Mouse (Mus musculus) bone marrow, adult 2 months (tissue): ENCODE data around the gene Scn3a.

ENCODE experiments used
- CTCF ChIP-seq: fragments of 200-500 bp; IDR thresholded peaks from 2 replicates; pipeline ENCODE4 v1.5.1; 2011; ENCODE audit warnings: low read length, control low read depth; ENCODE audit not compliant: control insufficient read depth, insufficient read depth
- POLR2A ChIP-seq: fragments of 200-500 bp; IDR thresholded peaks from 2 replicates; pipeline ENCODE4 v1.6.1; 2011; ENCODE audit warnings: low read depth, mild to moderate bottlenecking, control low read depth, low read length, borderline replicate concordance; ENCODE audit not compliant: control insufficient read depth

DNA sequence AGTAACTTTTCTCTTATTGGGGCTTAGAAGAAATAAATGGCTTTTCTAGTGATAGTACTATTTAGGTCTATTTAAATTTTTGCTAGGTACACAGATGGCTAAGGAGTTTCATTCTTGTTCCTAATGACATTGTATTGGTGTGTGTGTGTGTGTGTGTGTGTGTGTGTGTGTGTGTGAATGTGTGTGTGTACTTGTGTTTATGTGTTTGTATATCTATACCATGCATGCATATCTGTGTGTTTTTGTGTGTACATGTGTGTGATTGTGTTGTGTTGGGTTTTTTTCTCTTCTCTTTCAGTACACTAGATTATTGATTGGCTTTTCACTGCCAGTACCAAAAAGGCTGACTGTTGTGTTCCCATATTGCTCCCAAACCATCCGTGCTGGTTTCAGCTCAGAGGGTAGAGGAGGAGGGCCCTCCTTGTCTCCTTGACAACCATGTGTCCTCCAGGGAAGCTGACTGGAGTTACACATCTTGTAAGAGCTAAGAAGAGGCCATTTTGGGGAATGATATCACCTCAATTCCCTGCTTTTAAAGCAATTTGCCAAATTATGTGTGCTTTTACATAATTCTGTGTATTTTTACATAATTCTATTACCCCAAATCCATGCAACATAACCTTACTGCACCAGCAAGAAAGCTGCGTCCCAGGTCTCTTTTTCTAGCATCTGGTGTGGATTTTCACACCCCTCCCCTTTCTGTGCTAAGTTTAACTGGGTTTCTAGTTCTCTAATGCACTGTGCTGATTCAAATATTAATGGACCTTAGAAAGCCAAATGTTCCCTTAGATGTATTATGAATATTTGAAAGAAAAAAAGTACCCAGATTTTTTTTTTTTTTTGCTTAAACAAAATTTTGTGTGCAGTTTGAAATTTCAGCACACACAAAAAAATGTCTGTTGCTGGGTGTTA is 116.7 kb downstream of the Scn3a start:
- no peak for TF ChIP-seq POLR2A
- no peak for TF ChIP-seq CTCF
